Mouse (Mus musculus): Measurements from ENCODE around the gene Kdm2b.

Gene Kdm2b

DNA sequence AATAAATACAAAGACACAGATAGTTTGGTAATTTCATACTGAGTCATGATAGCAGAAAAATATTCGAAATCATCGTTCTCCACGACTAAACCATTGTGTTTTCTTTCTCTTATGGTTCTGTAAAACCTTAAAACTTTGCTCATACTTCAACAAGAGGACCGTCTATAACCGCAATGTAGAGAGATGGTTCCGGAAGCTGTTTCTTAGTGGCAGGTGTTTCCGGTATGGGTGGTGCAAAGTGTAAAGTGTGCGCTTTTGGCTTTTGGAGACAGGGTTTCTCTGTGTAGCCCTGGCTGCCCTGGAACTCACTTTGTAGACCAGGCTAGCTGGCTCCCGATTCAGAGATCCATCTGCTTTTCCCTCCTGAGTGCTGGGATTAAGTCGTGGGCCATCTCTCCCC is 157.1 kb downstream of the Kdm2b start:
- no peak for DNase-seq

- no peak for DNase-seq
These were observed 164.5 kb downstream of the Kdm2b start for GRCm38 (mm10) chr5:122825099-122825498.

- no peak for DNase-seq
These were observed 165.2 kb downstream of the Kdm2b start for GRCm38 (mm10) chr5:122824450-122824849.

GRCm38 (mm10) chr5:122823976-122824375 is 165.6 kb downstream of the Kdm2b start:
- DNase-seq = no peak

DNA sequence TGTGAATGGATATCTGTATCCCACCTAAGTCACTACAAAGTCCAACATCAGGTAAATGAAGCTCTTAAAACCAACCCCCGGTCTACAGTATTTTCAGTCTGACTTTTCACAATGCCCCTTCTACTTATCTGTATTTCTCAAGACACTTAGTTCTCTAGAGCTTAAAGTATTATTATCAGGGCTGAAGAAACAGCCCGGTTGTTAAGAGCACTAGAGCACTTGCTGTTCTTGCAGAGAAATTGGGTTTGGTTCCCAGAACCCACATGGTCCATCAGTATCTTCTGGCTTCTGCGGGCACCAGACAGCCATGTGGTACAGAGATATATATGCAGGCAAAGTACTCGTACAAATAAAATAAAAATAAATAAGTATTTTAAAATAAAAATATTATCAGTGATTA is 167.2 kb downstream of the Kdm2b start:
- no peak for DNase-seq

- DNase-seq = no peak
These were observed 168.1 kb downstream of the Kdm2b start for GRCm38 (mm10) chr5:122821524-122821885.

- peak; percentile 94 to 97 for DNase-seq
These were observed 168.7 kb downstream of the Kdm2b start, which contains the start of gene Anapc5 for GRCm38 (mm10) chr5:122820777-122821523. Gene Anapc5, minus strand, starts transcription at chr5:122821339.
